Mouse (Mus musculus): ENCODE results near the gene Gm10309. TPM values are rescaled to one million over a fixed set of nuclear protein-coding genes. Genes with fewer than 3 reads are reported as not detected.

The Gm10309 gene
- polyA plus RNA-seq, 1 experiment = 0.30 TPM

- no peaks in the 10 kb centered on the region; the same call in 1 of the 2 replicates for H3K4me1 ChIP-seq (ENCODE audit: control insufficient read depth, insufficient read depth, low read length)
- TF ChIP-seq POLR2A (IDR thresholded peaks at IDR 0.05; ENCODE audit: borderline replicate concordance, extremely low read depth, low read depth, low read length) = no peak
- no peak for TF ChIP-seq CTCF (IDR thresholded peaks at IDR 0.05; ENCODE audit: insufficient read depth, low read length)
- no peak overlapping the region for H3K4me3 ChIP-seq (replicated peaks; ENCODE audit: extremely low read depth, low read depth, low read length)
- DNase-seq = no peak
- 88% methylated on average over 3 of the region's 3 CpGs for WGBS
Measured at GRCm38 (mm10) chr17:86454351-86454706, 50.7 kb downstream of the Gm10309 start.

- WGBS = 88% methylated on average over 14 of the region's 14 CpGs
- no peaks in the 10 kb centered on the region; the same call in 1 of the 2 replicates for H3K4me1 ChIP-seq (ENCODE audit: control insufficient read depth, insufficient read depth, low read length)
Measured at GRCm38 (mm10) chr17:86453673-86454350, 51.2 kb downstream of the Gm10309 start.

GRCm38 (mm10) chr17:86452934-86453333 is 52.1 kb downstream of the Gm10309 start:
- no peak overlapping the region for H3K4me3 ChIP-seq (replicated peaks; ENCODE audit: extremely low read depth, low read depth, low read length)
- 70% methylated on average over 4 of the region's 4 CpGs for WGBS
- no peak for TF ChIP-seq POLR2A (IDR thresholded peaks at IDR 0.05; ENCODE audit: borderline replicate concordance, extremely low read depth, low read depth, low read length)
- peaks cover 1% of the 10 kb centered on the region for H3K4me1 ChIP-seq (ENCODE audit: control insufficient read depth, insufficient read depth, low read length)
- DNase-seq = no peak

More at GRCm38 (mm10) chr17:86453673-86454350, 51.2 kb downstream of the Gm10309 start:
- TF ChIP-seq CTCF (IDR thresholded peaks at IDR 0.05; ENCODE audit: insufficient read depth, low read length) = no peak
- no peak overlapping the region for H3K4me3 ChIP-seq (replicated peaks; ENCODE audit: extremely low read depth, low read depth, low read length)
- DNase-seq = no peak

Other genes with a start within 250 kb of the Gm10309 start
- gene Epas1, start 248.5 kb upstream of the Gm10309 start, polyA plus RNA-seq (2012; rRNA removed) = 777 and 943 TPM in 2 replicates

Data from lung, adult 2 months (tissue).